Mouse (Mus musculus): Measurements from ENCODE around the gene Crtc1. TPM values are rescaled to one million over a fixed set of nuclear protein-coding genes. Genes with fewer than 3 reads are reported as not detected.

Gene Crtc1
- total RNA-seq, 2 experiments from 2014 or later, result 152 to 154 TPM

GRCm38 (mm10) chr8:70352657-70353151 lies 86.7 kb downstream of the Crtc1 start:
- DNase-seq (ENCODE audit: low spot score in 2 of 2), result no peak

- DNase-seq (ENCODE audit: low spot score in 2 of 2), result no peak
Measured at GRCm38 (mm10) chr8:70352000-70352384, 87.4 kb downstream of the Crtc1 start.

- peak in 1 of 2 experiments; percentile 40 for DNase-seq (ENCODE audit: low spot score in 2 of 2)
Measured at GRCm38 (mm10) chr8:70351035-70351999, 88.1 kb downstream of the Crtc1 start.

- no peak for DNase-seq (ENCODE audit: low spot score in 2 of 2)
Measured at GRCm38 (mm10) chr8:70347860-70348420, 91.4 kb downstream of the Crtc1 start.

- DNase-seq (ENCODE audit: low spot score in 2 of 2), result no peak
Measured at GRCm38 (mm10) chr8:70347443-70347842, 91.9 kb downstream of the Crtc1 start.

GRCm38 (mm10) chr8:70344279-70344678 lies 95.1 kb downstream of the Crtc1 start:
- DNase-seq (ENCODE audit: low spot score in 2 of 2), result no peak

- DNase-seq (ENCODE audit: low spot score in 2 of 2), result peak in 1 of 2 experiments; percentile 58
Measured at GRCm38 (mm10) chr8:70343696-70344095, 95.7 kb downstream of the Crtc1 start.

- DNase-seq (ENCODE audit: low spot score in 2 of 2), result no peak
Measured at GRCm38 (mm10) chr8:70343076-70343475, 96.3 kb downstream of the Crtc1 start.

- no peak for DNase-seq (ENCODE audit: low spot score in 2 of 2)
Measured at GRCm38 (mm10) chr8:70342007-70342406, 97.4 kb downstream of the Crtc1 start.

GRCm38 (mm10) chr8:70340659-70341058 lies 98.7 kb downstream of the Crtc1 start:
- DNase-seq (ENCODE audit: low spot score in 2 of 2), result no peak

GRCm38 (mm10) chr8:70338931-70339330 lies 100.4 kb downstream of the Crtc1 start:
- DNase-seq (ENCODE audit: low spot score in 2 of 2), result no peak

GRCm38 (mm10) chr8:70332878-70333202 lies 106.5 kb downstream of the Crtc1 start:
- no peak for DNase-seq (ENCODE audit: low spot score in 2 of 2)

Other genes with a start within 250 kb of the Crtc1 start
- gene Slc25a42, start 227.3 kb downstream of the Crtc1 start, total RNA-seq (2021), result 10 to 100 TPM; 36.0 to 37.8 TPM
- gene Sugp2, start 205.4 kb downstream of the Crtc1 start, total RNA-seq (2021), result 100 to 1,000 TPM in 1 of 2 experiments, 10 to 100 TPM in 1; 97.3 to 109 TPM
- 10 to 100 TPM; 37.0 to 42.1 TPM for gene Armc6, start 205.1 kb downstream of the Crtc1 start, total RNA-seq (2021)
- 1 to 10 TPM; 7.9 to 9.8 TPM for gene Homer3, start 156.8 kb downstream of the Crtc1 start, total RNA-seq (2021)
- gene Ddx49, start 137.1 kb downstream of the Crtc1 start, total RNA-seq (2021), result 10 to 100 TPM; 42.0 to 49.1 TPM
- gene Cope, start 137.1 kb downstream of the Crtc1 start, total RNA-seq (2021), result 100 to 1,000 TPM; 141 to 145 TPM
- gene Cers1, start 123.8 kb downstream of the Crtc1 start, total RNA-seq (2021), result 10 to 100 TPM; 86.4 to 94.3 TPM
- 10 to 100 TPM; 16.4 to 19.1 TPM for gene Gdf1, start 109.8 kb downstream of the Crtc1 start, total RNA-seq (2021)
- gene Upf1, start 86.3 kb downstream of the Crtc1 start, total RNA-seq (2021), result 10 to 100 TPM; 64.1 to 73.7 TPM
- gene Comp, start 66.0 kb downstream of the Crtc1 start, total RNA-seq (2021), result under 1 TPM; 0.30 to 0.33 TPM
- 10 to 100 TPM; 43.7 to 44.4 TPM for gene Klhl26, start 37.4 kb upstream of the Crtc1 start, total RNA-seq (2021)
- gene Tmem59l, start 47.8 kb upstream of the Crtc1 start, total RNA-seq (2021), result 100 to 1,000 TPM; 295 to 296 TPM
- 1 to 10 TPM; 1.5 to 2.8 TPM for gene Crlf1, start 53.6 kb upstream of the Crtc1 start, total RNA-seq (2021)
- gene Rex1bd, start 67.2 kb upstream of the Crtc1 start, total RNA-seq (2021), result 100 to 1,000 TPM; 118 to 122 TPM
- gene Uba52, start 71.2 kb upstream of the Crtc1 start, total RNA-seq (2021), result 100 to 1,000 TPM; 924 to 953 TPM
- 100 to 1,000 TPM; 407 to 421 TPM for gene Fkbp8, start 88.1 kb upstream of the Crtc1 start, total RNA-seq (2021)
- 10 to 100 TPM; 44.8 to 46.4 TPM for gene Kxd1, start 88.4 kb upstream of the Crtc1 start, total RNA-seq (2021)
- gene Ell, start 99.9 kb upstream of the Crtc1 start, total RNA-seq (2021), result 10 to 100 TPM; 19.0 to 21.6 TPM
- 10 to 100 TPM; 50.4 to 60.8 TPM for gene Isyna1, start 154.8 kb upstream of the Crtc1 start, total RNA-seq (2021)
- 100 to 1,000 TPM; 250 to 264 TPM for gene Ssbp4, start 169.3 kb upstream of the Crtc1 start, total RNA-seq (2021)
- gene Lrrc25, start 176.6 kb upstream of the Crtc1 start, total RNA-seq (2021), result 1 to 10 TPM in 1 of 2 experiments, under 1 TPM in 1; 0.70 to 1.0 TPM
- not detected for gene Gdf15, start 192.9 kb upstream of the Crtc1 start, total RNA-seq (2021)
- 10 to 100 TPM; 11.6 to 17.9 TPM for gene Pgpep1, start 220.8 kb upstream of the Crtc1 start, total RNA-seq (2021)
- gene Lsm4, start 233.7 kb upstream of the Crtc1 start, total RNA-seq (2021), result 10 to 100 TPM; 65.0 to 70.9 TPM